Mouse (Mus musculus) heart, adult 2 months (tissue): ENCODE results near the gene 1110012L19Rik.
"Not testable (repeated sequence)": the region's sequence is repeated elsewhere in the genome, so short reads cannot be mapped to it uniquely, and the experiment has no call there.

Experiments used
- CTCF ChIP-seq: fragments of 200-600 bp; IDR thresholded peaks from 2 replicates; pipeline ENCODE4 v1.8.1; 2022; ENCODE audit warnings: antibody characterized with exemption, mild to moderate bottlenecking, moderate library complexity
- POLR2A ChIP-seq: fragments of 200-500 bp; IDR thresholded peaks from 2 replicates; pipeline ENCODE4 v1.6.1; 2011; ENCODE audit warnings: mild to moderate bottlenecking, low read depth, low read length, control low read depth; ENCODE audit not compliant: insufficient read depth

DNA sequence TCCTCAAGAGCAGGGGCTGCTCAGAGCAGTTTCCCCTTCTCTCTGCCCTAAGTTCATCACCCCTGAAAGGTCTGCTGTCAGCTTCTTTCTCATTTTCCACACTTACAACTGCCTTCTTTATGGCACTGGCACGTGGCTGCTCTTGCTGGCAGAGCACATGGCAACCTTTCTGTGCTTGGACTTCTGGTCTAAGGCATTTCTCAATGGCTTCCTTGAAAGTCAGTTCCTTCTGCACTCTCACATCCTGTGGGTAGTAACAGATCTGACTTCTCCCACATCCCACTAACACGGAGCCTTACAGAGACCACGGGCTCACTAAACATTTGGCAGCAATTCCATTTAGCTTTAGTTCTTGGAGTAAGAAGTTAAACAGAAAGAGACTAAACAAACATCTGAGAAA is 39.8 kb downstream of the 1110012L19Rik start:
- not testable (repeated sequence) for TF ChIP-seq CTCF, POLR2A
